Mouse (Mus musculus) lung, adult 10 weeks (tissue): ENCODE data around the gene Adcy1. TPM values are rescaled to one million over a fixed set of nuclear protein-coding genes. Genes with fewer than 3 reads are reported as not detected.

Experiments used
- polyA plus RNA-seq: library from polyadenylated mRNA; stranded (reverse); fragments of 350-450 nt; fragmentation: Illumina TruSeq; extraction: RNeasy Lipid Tissue Mini Kit (QIAGEN cat#74804); gene quantifications from one replicate; pipeline ENCODE4 v1.2.3, GENCODE M21; 2014; ENCODE audit warnings: low read depth, low replicate concordance; ENCODE audit not compliant: insufficient read depth

Adcy1 gene
- 0.17 TPM for polyA plus RNA-seq

GRCm38 (mm10) chr11:7063001-7063584 lies at the start of gene Adcy1:
Gene Adcy1 (plus strand): TSS chr11:7063489.

DNA sequence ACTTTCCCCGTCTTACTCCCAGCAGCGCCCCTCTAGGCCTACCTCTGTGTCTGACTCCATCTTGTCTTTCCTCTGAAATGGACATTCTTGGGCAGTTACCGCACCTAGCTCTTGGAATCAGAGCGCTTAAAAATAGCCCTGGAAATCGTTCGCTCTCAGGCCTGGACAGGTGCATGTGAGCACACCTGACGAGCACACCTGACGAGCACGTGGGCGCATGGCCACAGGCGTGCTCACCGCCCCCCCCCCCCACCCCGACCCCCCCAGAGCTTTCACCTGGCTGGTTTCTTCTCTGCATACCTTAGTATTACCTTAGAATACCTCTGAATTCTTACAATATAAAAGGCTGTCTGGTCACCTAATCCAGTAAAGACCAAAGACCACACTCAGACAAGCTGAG lies 125.2 kb downstream of the Adcy1 start, which contains the start of gene Gm11985:
Gene Gm11985, minus strand, starts transcription at position 101 of the 400 bp plus-strand sequence.

DNA sequence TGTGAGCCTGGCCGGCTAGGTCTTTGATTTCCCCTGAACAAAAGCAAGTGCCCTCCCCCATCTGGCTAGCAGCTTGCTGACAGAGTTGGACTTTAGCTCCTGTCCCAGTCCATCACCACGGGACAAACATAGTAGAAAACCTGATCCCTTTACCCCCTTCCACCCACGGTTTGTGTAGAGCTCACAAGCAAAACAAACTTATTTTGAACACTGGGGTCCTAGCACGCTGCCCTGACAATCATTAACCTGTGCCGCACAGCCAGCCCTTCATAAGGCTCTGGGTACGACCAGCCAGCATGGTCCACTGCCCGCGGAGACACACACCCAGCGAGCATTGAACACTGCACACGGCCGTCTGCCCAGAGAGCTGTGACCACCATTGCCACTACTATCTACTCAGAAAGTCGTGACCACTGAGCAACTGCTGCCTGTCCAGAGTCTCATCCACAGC lies 134.2 kb downstream of the Adcy1 start, which contains the start of gene Igfbp1:
Gene Igfbp1, plus strand, starts transcription at position 292 of the 451 bp plus-strand sequence.

DNA sequence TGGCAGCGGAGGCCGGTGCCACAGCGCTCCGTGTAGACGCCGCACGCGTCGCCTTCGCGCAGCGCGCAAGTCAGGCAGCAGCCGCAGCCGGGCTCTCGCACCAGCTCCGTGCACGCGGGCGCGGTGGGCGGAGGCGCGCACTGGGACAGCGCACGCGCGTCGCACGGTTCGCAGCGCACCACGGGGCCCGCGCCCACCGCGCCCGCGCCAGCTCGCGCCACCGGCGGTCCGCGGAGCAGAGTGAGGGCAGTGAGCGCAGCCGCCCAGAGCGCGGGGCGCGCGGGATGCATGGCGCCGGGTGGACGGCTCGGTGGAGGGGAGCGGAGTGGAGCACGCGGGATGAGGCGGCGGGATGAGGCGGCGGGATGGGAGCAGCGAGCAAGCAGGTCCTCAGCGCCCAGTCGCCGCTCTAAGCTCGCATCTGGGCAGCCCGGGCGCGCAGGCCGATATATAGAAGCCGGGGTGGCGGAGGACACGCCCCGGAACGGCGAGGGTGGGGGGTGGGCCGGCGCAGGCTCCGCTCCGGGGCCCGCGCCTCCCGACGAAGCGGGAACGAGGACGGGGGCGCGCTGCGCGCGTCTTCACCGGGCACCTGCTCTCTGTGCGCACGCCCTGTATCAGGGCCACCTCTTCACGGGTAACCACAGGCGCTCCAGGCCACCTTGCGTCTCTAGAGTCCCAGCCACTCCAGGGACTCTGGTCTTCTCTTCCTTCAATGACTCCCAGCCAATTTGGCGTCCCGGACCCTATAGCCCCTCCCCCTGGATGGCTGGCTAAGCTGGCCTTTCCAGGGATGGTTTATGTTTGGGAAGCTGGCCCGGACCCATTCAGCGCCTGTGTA lies 150.4 kb downstream of the Adcy1 start, which contains the start of gene Igfbp3:
Gene Igfbp3, minus strand, starts transcription at position 423 of the 841 bp plus-strand sequence.

Other genes with a start within 250 kb of the Adcy1 start
- gene Gm11983, start 225.8 kb upstream of the Adcy1 start, polyA plus RNA-seq = not detected
- gene Gm11985, start 125.1 kb downstream of the Adcy1 start, polyA plus RNA-seq = not detected
- gene Igfbp1, start 134.3 kb downstream of the Adcy1 start, polyA plus RNA-seq = not detected
- 80.7 TPM for gene Igfbp3, start 150.4 kb downstream of the Adcy1 start, polyA plus RNA-seq